Mouse (Mus musculus): ENCODE data around the gene Susd3.

- no peak for TF ChIP-seq CTCF (IDR thresholded peaks at IDR 0.05; ENCODE audit: extremely low read depth, insufficient read depth, low read length)
- no peak for TF ChIP-seq POLR2A (IDR thresholded peaks at IDR 0.05; ENCODE audit: extremely low read depth, insufficient read depth, low read length)
Observed at GRCm38 (mm10) chr13:49188966-49189360, 59.5 kb downstream of the Susd3 start.

Data from cortical plate, adult 2 months (tissue).